Mouse (Mus musculus): ENCODE results near the gene Ttc37.

Gene Ttc37

DNA sequence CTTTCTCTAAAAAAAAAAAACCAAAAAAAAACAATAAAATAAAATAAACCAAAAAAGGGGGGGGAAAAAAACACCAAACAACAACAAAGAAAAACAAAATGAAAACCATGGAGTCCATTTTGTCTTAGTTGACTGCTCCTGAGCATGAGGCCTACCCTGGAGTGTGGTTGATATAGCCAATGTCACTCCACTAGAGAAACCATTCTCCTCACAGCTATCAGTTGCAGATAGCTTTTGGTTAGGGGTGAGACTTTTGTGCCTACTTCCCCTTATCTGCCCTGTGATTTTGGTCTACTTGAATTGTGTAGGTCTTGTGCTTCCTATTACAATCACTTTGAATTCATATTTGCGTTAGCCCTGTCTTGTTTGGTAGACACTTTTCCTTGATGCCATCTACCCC lies 59.0 kb downstream of the Ttc37 start:
- DNase-seq (ENCODE audit: low spot score) = no peak

DNA sequence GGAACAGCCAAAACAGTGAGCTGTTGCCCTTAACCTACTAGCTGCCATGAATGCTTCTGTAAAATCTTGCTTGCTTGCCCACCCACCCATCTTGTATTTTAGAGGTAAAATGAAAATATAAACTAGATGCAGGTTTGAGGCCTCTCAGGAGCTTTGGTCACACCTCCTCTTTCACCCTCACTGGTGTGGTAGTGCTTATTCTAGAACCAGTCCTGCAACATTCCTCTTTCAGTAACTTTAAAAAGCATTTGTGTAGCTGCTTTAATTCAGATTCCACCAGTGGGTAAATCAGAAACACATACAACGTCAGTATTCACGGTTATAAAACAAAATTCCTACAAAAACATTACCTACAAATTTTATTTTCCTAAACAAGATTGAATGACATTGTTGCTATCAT lies 62.1 kb downstream of the Ttc37 start:
- DNase-seq (ENCODE audit: low spot score) = no peak

- no peak for DNase-seq (ENCODE audit: low spot score)
Observed at GRCm38 (mm10) chr13:76174297-76174696, 75.8 kb downstream of the Ttc37 start.

DNA sequence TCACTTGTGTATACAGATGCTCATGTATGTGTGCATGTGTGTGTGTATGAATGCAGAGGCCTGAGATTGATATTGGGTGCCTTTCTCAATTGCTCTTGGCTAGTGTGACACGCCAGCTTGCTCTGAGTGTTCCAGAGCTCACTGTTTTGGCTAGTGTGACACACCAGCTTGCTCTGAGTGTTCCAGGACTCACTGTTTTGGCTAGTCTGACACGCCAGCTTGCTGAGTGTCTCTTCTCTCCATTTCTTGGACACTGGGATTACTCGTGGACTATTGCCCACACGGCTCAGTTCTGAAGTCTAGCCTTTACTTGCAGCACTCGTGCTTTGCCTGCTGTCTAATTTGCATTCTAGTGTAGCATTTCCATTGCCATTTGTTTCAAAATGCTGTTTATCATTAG lies 80.2 kb downstream of the Ttc37 start:
- no peak for DNase-seq (ENCODE audit: low spot score)

DNA sequence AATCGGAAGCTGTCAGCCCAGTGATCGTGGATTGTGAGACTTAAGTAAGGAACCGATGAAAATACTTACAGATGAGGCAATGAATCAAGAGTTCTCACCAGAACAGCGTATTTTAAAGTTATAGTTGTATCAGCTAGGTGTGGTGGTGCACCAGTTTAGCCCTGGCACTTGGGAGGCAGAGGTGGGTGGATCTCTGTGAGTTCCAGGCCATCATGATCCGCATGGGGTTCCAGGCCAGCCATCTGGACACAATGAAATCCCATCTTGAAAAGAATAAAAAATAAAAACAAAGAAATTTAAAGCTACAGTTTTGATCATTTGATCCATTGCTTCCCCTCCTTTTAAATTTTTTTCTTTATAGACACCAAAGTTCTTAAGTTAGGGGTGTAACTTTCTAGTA lies 89.1 kb downstream of the Ttc37 start:
- no peak for DNase-seq (ENCODE audit: low spot score)

DNA sequence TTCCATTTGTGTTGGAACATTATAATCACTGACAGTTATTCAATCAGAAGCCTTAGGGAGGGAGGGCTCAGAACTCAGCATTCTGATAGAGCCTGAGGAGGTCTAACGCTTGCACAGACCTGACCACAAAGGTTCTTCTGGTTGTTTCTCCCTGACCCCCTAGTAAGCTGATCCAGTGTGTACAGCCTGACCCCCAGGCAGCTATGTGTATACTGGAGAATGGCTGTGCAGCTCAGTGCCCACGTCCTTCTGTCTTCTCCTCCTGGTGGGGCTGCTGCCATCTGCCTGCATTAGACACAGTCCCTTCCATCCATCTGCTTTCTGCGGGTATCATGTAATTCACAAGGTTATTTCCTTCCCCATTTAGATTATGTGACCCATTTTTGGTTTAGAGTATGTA lies 90.7 kb downstream of the Ttc37 start:
- no peak for DNase-seq (ENCODE audit: low spot score)

DNA sequence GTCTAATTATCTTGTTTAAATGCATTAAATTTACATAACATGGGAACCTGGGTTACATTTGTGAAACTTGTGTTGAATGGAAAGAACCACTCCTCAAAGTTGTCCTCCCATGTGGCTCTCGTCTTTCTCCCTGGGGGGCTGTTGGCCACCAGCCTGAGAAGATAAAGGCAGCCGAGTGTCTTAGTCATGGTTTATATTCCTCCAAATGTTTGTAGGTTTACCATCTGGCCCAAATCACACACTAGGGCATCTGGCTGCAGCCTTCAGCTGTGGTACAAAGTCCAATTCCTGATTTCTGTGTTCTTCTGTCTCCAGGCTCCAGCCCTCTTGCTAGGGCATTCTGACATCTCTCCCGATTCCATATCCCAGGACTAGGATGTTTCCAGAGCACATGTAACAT lies 91.7 kb downstream of the Ttc37 start:
- no peak for DNase-seq (ENCODE audit: low spot score)

GRCm38 (mm10) chr13:76194937-76195336 lies 96.4 kb downstream of the Ttc37 start:
- no peak for DNase-seq (ENCODE audit: low spot score)

DNA sequence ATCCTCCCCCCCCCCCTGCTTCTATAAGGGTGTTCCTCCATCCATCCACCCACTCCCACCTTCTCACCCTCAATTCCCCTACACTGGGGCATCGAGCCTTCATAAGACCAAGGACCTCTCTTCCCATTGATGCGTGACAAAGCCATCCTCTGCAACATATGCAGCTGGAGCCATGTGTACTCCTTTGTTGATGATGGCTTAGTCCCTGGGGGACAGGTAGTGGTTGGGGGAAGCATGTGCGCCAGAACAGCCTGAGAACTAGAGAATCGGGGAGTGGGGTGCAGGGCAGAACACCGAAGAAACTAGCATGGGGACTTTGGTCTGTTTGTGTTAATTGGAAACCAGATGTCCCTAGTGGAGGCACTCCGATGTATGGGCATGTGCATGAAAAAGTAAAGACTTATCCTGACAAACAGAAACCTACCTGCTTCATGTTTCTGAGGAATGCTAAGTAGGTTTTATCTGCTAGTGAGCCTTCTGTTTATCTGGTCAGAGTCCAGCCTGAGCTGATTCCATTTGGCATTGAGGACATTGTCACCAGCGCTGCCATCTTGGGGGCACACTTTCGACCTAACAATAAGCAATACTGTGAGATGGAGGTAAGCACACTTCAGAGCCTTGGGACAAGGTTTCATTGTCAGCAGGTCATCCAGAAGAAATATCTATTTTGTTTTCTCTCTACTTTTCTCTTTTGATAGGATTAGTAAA lies 97.1 kb downstream of the Ttc37 start:
- DNase-seq (ENCODE audit: low spot score) = no peak

DNA sequence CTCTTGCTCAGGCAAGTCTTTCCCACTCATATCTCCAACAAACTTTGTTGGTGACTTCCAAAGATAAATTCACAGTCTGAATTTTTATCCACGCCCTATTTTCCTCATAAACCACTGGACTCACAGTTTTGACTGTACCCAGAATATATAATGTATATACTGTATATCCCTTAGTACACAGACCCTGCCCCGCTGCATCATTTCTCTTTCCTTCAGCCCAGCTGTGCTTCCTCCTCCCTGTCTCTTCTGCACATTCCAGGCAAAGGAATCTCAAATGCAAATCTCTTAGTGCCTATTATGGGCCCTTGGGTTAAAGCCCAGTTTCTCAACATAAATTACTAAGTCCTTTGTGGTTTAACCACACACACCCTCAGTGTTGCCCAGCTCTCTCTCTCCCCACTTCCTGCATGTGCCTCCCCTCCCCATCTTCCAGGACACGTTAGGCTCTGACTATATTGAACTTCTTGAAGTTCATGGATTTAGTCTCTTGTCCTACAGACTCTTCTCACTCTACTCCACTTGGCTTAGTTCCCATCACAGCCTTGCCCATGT lies 98.8 kb downstream of the Ttc37 start:
- no peak for DNase-seq (ENCODE audit: low spot score)

- no peak for DNase-seq (ENCODE audit: low spot score)
Observed at GRCm38 (mm10) chr13:76199943-76200342, 101.4 kb downstream of the Ttc37 start.

DNA sequence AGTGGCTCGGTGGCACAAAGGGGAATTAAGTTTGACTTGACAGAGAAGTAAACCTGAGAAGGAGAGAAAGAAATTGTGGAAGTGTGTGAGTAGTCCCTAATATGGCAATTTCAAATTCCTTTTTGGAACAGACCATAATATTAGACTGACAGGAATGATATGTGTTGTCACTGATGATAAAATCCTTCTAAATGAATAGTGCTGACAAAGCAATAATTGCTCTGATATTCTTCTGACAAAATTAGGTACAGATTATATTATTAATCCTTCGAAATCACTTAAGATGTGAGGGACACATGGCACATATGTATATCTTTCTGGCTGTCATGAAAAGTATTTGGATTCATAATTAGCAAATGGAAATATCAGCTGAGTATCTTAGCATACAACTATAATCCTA lies 116.4 kb downstream of the Ttc37 start:
- DNase-seq (ENCODE audit: low spot score) = no peak

DNA sequence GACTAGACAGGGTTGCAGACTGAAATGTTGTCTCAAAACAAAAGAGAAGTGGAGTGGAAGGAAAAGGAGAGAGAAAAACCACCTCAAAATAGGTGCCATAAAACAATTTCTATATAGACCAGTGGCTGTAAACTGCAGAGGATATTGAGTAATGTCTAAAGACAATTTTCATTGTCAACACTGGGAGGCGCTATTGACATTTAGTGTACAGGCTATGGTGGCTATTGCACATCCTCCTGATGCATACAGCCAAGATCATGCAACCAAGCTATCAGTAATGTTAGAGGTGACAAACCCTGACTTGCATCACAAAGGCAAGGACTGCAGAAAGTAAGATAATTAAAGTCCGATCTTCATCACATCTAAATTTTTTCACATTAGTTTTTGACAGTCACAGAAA lies 116.9 kb downstream of the Ttc37 start:
- no peak for DNase-seq (ENCODE audit: low spot score)
